Mouse (Mus musculus): ENCODE measurements around the gene Ppp1r13b.

DNA sequence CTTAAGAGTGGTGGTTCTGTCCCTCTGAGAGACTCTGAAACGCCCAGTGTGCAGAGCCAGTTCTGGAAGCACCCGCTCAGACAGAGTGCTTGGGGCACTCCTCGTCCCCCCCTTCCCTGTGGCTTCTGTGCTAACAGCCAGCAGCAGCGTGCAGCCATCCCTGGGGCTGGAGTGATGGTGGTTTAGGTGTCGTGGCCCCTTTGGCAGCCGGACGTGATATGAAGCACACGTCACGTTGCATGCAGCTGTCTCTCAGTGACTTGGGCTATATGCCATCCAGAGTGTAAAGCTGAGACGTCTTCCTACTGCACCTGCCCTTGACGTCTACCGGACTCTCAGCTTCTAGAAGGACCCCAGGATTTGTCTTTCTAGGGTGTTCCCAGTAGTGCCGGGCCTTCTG is 109.4 kb downstream of the Ppp1r13b start:
- TF ChIP-seq POLR2A (IDR thresholded peaks at IDR 0.05; ENCODE audit: low read depth, low read length) = no peak
- TF ChIP-seq CTCF (IDR thresholded peaks at IDR 0.05; ENCODE audit: borderline replicate concordance, insufficient read depth, low read length) = no peak
